Mouse (Mus musculus): ENCODE data around the gene Rad9b. TPM values are rescaled to one million over a fixed set of nuclear protein-coding genes. Genes with fewer than 3 reads are reported as not detected.

Rad9b gene
- polyA plus RNA-seq, 1 experiment from 2014 or later, result 11.0 TPM

- H3K4me1 ChIP-seq (ENCODE audit: control insufficient read depth, insufficient read depth, low read length), result peaks cover 36% of the 10 kb centered on the region
- H3K4me2 ChIP-seq (ENCODE audit: low read depth, low read length), result peak overlapping the region; percentile 90
- H3K4me3 ChIP-seq (ENCODE audit: low read length), result peak overlapping the region; percentile 97
- 0 out of 2 replicates have a peak, but pooled peaks cover 3% of the 10 kb centered on the region for H3K9me3 ChIP-seq (replicated peaks; ENCODE audit: control insufficient read depth, low read length)
- ATAC-seq (replicated peaks; ENCODE audit: extremely low read depth, insufficient read depth, low FRiP score), result peak; percentile 24
- peak overlapping the region; percentile 93 for H3K27ac ChIP-seq (ENCODE audit: low read length)
- no peaks in the 10 kb centered on the region for H3K27me3 ChIP-seq (ENCODE audit: control insufficient read depth, insufficient read depth, low read length)
- peaks cover 8% of the 10 kb centered on the region for H3K36me3 ChIP-seq (ENCODE audit: control insufficient read depth, insufficient read depth)
- WGBS, result 1% methylated on average over 34 of the region's 34 CpGs
- H3K9ac ChIP-seq (ENCODE audit: low read length), result peak overlapping the region; percentile 95
Measured at GRCm38 (mm10) chr5:122285029-122285766, 68.8 kb downstream of the Rad9b start.

DNA sequence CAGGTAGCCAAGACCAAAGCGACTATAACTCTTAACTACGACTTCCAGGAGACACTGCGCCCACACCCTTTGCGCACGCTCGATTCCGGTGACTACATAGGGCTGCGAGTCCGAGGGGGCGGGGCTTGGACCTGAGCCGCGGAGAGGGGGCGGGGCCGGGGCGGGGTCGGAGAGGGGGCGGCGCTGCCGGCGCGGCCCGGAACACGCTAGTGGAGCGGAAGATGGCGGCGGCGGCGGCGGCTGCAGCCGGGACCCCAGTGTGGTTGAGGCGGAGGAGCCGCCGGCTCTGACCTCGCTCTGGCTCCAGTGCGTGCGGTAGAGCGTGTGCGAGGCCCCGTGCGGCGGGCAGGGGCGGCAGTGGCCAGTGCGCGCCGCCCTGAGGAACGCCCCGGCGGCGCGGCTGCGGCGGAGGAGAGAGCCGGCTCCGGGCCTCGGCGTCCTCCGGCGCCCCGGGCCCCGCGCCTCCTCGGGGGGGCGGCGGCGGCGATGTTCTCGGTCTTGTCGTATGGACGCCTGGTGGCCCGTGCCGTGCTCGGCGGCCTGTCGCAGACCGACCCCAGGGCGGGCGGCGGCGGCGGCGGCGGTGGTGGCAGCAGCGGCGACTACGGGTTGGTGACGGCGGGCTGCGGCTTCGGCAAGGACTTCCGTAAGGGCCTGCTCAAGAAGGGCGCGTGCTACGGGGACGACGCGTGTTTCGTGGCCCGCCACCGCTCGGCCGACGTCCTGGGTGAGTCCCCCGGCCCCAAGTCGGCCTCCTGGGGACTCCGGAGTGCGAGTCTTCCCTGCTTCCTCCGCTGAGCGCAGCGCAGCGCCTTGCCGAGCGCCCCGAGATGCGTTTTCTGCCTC is 69.6 kb downstream of the Rad9b start, which contains the start of gene Pptc7:
Gene Pptc7 (plus strand): TSS at position 183 of the 846 bp plus-strand sequence.
- WGBS, result under 1% methylated on average over 98 of the region's 114 CpGs
- peak within 1 kb of the TSS; percentile 93 for H3K27ac ChIP-seq (ENCODE audit: low read length)
- H3K4me3 ChIP-seq (ENCODE audit: low read length), result peak within 1 kb of the TSS; percentile 97
- no peaks in the 10 kb centered on the region for H3K9me3 ChIP-seq (replicated peaks; ENCODE audit: control insufficient read depth, low read length)
- H3K9ac ChIP-seq (ENCODE audit: low read length), result peak within 1 kb of the TSS; percentile 95
- H3K27me3 ChIP-seq (ENCODE audit: control insufficient read depth, insufficient read depth, low read length), result no peaks in the 10 kb centered on the region
- H3K4me2 ChIP-seq (ENCODE audit: low read depth, low read length), result peak within 1 kb of the TSS; percentile 90
- peaks cover 3% of the 10 kb centered on the region; the same call in 1 of the 2 replicates for H3K36me3 ChIP-seq (ENCODE audit: control insufficient read depth, insufficient read depth)
- peak; percentile 89 for ATAC-seq (replicated peaks; ENCODE audit: extremely low read depth, insufficient read depth, low FRiP score)
- H3K4me1 ChIP-seq (ENCODE audit: control insufficient read depth, insufficient read depth, low read length), result peaks cover 39% of the 10 kb centered on the region

GRCm38 (mm10) chr5:122283828-122284182 is 70.2 kb downstream of the Rad9b start:
- WGBS, result 14% methylated on average over 2 of the region's 2 CpGs
- no peak for ATAC-seq (replicated peaks; ENCODE audit: extremely low read depth, insufficient read depth, low FRiP score)
- no peak overlapping the region for H3K27ac ChIP-seq (ENCODE audit: low read length)
- H3K4me3 ChIP-seq (ENCODE audit: low read length), result peak overlapping the region; percentile 97
- no peaks in the 10 kb centered on the region for H3K27me3 ChIP-seq (ENCODE audit: control insufficient read depth, insufficient read depth, low read length)
- peaks cover 39% of the 10 kb centered on the region for H3K4me1 ChIP-seq (ENCODE audit: control insufficient read depth, insufficient read depth, low read length)
- peak overlapping the region; percentile 53 for H3K4me2 ChIP-seq (ENCODE audit: low read depth, low read length)
- H3K9ac ChIP-seq (ENCODE audit: low read length), result 0 out of 2 replicates have a peak overlapping the region, but pooled peaks have one; percentile 13
- H3K36me3 ChIP-seq (ENCODE audit: control insufficient read depth, insufficient read depth), result no peaks in the 10 kb centered on the region
- no peaks in the 10 kb centered on the region for H3K9me3 ChIP-seq (replicated peaks; ENCODE audit: control insufficient read depth, low read length)

- 18% methylated on average over 19 of the region's 19 CpGs for WGBS
- H3K36me3 ChIP-seq (ENCODE audit: control insufficient read depth, insufficient read depth), result no peaks in the 10 kb centered on the region
- H3K4me2 ChIP-seq (ENCODE audit: low read depth, low read length), result peak overlapping the region; percentile 57
- peaks cover 25% of the 10 kb centered on the region for H3K4me1 ChIP-seq (ENCODE audit: control insufficient read depth, insufficient read depth, low read length)
- H3K9me3 ChIP-seq (replicated peaks; ENCODE audit: control insufficient read depth, low read length), result no peaks in the 10 kb centered on the region
- 0 out of 2 replicates have a peak overlapping the region, but pooled peaks have one; percentile 19 for H3K27ac ChIP-seq (ENCODE audit: low read length)
- H3K9ac ChIP-seq (ENCODE audit: low read length), result peak overlapping the region; percentile 31
- peak overlapping the region; percentile 7 for H3K4me3 ChIP-seq (ENCODE audit: low read length)
- no peak for ATAC-seq (replicated peaks; ENCODE audit: extremely low read depth, insufficient read depth, low FRiP score)
- no peaks in the 10 kb centered on the region for H3K27me3 ChIP-seq (ENCODE audit: control insufficient read depth, insufficient read depth, low read length)
Measured at GRCm38 (mm10) chr5:122280827-122281462, 73.1 kb downstream of the Rad9b start.

- Histone ChIP-seq H3K4me1 (ENCODE audit: control insufficient read depth, insufficient read depth, low read length) (peaks cover 21% of the 10 kb centered on the region), H3K27ac (ENCODE audit: low read length) (0 out of 2 replicates have a peak overlapping the region, but pooled peaks have one; percentile 19), H3K27me3 (ENCODE audit: control insufficient read depth, insufficient read depth, low read length) (no peaks in the 10 kb centered on the region), H3K9me3 (replicated peaks; ENCODE audit: control insufficient read depth, low read length) (no peaks in the 10 kb centered on the region), H3K9ac (ENCODE audit: low read length) (peak overlapping the region; percentile 31), H3K4me3 (ENCODE audit: low read length) (peak overlapping the region; percentile 7), H3K4me2 (ENCODE audit: low read depth, low read length) (peak overlapping the region; percentile 57), H3K36me3 (ENCODE audit: control insufficient read depth, insufficient read depth) (no peaks in the 10 kb centered on the region)
- WGBS, result 20% methylated on average over 6 of the region's 6 CpGs
- ATAC-seq (replicated peaks; ENCODE audit: extremely low read depth, insufficient read depth, low FRiP score), result no peak
Measured at GRCm38 (mm10) chr5:122280422-122280826, 73.6 kb downstream of the Rad9b start.

- Histone ChIP-seq H3K4me1 (ENCODE audit: control insufficient read depth, insufficient read depth, low read length) (peaks cover 20% of the 10 kb centered on the region), H3K4me2 (ENCODE audit: low read depth, low read length) (peak overlapping the region; percentile 57; the same call in 1 of the 2 replicates), H3K9me3 (replicated peaks; ENCODE audit: control insufficient read depth, low read length) (no peaks in the 10 kb centered on the region), H3K9ac (ENCODE audit: low read length) (no peak overlapping the region), H3K27ac (ENCODE audit: low read length) (no peak overlapping the region), H3K27me3 (ENCODE audit: control insufficient read depth, insufficient read depth, low read length) (no peaks in the 10 kb centered on the region), H3K4me3 (ENCODE audit: low read length) (no peak overlapping the region), H3K36me3 (ENCODE audit: control insufficient read depth, insufficient read depth) (no peaks in the 10 kb centered on the region)
- WGBS, result 63% methylated on average over 12 of the region's 12 CpGs
- ATAC-seq (replicated peaks; ENCODE audit: extremely low read depth, insufficient read depth, low FRiP score), result no peak
Measured at GRCm38 (mm10) chr5:122279799-122280421, 74.1 kb downstream of the Rad9b start.

DNA sequence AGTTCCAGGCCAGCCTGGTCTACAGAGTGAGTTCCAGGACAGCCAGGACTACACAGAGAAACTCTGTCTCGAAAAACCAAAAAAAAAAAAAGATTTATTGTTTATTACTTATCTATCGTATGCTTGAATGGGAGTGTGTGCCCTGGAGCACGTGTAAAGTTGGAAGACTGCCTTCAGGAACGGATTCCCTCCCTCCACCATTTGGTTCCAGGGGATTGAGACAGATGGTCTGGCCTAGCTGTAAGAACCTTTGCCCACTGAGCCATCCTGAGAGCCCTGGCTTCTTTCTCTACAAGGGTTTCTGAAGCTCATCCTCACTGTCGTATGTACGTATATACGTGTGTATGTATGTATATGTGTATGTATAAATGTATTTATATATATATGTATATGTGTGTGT is 75.1 kb downstream of the Rad9b start:
- no peak overlapping the region for H3K4me3 ChIP-seq (ENCODE audit: low read length)
- H3K4me2 ChIP-seq (ENCODE audit: low read depth, low read length), result no peak overlapping the region
- H3K9ac ChIP-seq (ENCODE audit: low read length), result no peak overlapping the region
- peaks cover 20% of the 10 kb centered on the region for H3K4me1 ChIP-seq (ENCODE audit: control insufficient read depth, insufficient read depth, low read length)
- H3K36me3 ChIP-seq (ENCODE audit: control insufficient read depth, insufficient read depth), result no peaks in the 10 kb centered on the region
- H3K27ac ChIP-seq (ENCODE audit: low read length), result no peak overlapping the region
- no peak for ATAC-seq (replicated peaks; ENCODE audit: extremely low read depth, insufficient read depth, low FRiP score)
- WGBS, result 81% methylated on average over 7 of the region's 7 CpGs
- H3K27me3 ChIP-seq (ENCODE audit: control insufficient read depth, insufficient read depth, low read length), result no peaks in the 10 kb centered on the region
- H3K9me3 ChIP-seq (replicated peaks; ENCODE audit: control insufficient read depth, low read length), result no peaks in the 10 kb centered on the region

- WGBS, result 35% methylated on average over 5 of the region's 5 CpGs
Measured at GRCm38 (mm10) chr5:122274785-122275184, 79.2 kb downstream of the Rad9b start.

More at GRCm38 (mm10) chr5:122274785-122275184, 79.2 kb downstream of the Rad9b start:
- no peak overlapping the region for H3K4me2 ChIP-seq (ENCODE audit: low read depth, low read length)
- no peak overlapping the region for H3K9ac ChIP-seq (ENCODE audit: low read length)
- no peak overlapping the region for H3K27ac ChIP-seq (ENCODE audit: low read length)
- H3K4me3 ChIP-seq (ENCODE audit: low read length), result no peak overlapping the region
- H3K4me1 ChIP-seq (ENCODE audit: control insufficient read depth, insufficient read depth, low read length), result no peaks in the 10 kb centered on the region
- H3K36me3 ChIP-seq (ENCODE audit: control insufficient read depth, insufficient read depth), result no peaks in the 10 kb centered on the region
- H3K27me3 ChIP-seq (ENCODE audit: control insufficient read depth, insufficient read depth, low read length), result no peaks in the 10 kb centered on the region
- peak; percentile 45; the same call in 1 of the 2 replicates for ATAC-seq (replicated peaks; ENCODE audit: extremely low read depth, insufficient read depth, low FRiP score)
- H3K9me3 ChIP-seq (replicated peaks; ENCODE audit: control insufficient read depth, low read length), result no peaks in the 10 kb centered on the region
